Mouse (Mus musculus) liver, embryonic 12.5 days (tissue): ENCODE results near the gene Ncbp3. TPM values are rescaled to one million over a fixed set of nuclear protein-coding genes. Genes with fewer than 3 reads are reported as not detected.

Experiments used
- ATAC-seq: fragments of 200-750 bp; cut with Nextera tagmentation; 2 replicates; pipeline ENCODE4 v1.8.0; 2017; ENCODE audit warnings: moderate number of reproducible peaks, mild to moderate bottlenecking, moderate library complexity
- H3K27ac ChIP-seq: fragments of 300-500 bp; sonication (generic); 2 replicates; pipeline ENCODE4 v1.5.1; 2016; ENCODE audit warnings: mild to moderate bottlenecking
- H3K27me3 ChIP-seq: fragments of 300-500 bp; sonication (generic); replicated peaks from 2 replicates; pipeline ENCODE4 v1.6.1; 2016; ENCODE audit warnings: mild to moderate bottlenecking, moderate library complexity
- H3K36me3 ChIP-seq: fragments of 300-500 bp; sonication (generic); 2 replicates; pipeline ENCODE4 v1.6.1; 2016; ENCODE audit warnings: mild to moderate bottlenecking, moderate library complexity
- H3K4me1 ChIP-seq: fragments of 300-500 bp; sonication (generic); 2 replicates; pipeline ENCODE4 v1.6.1; 2016
- H3K4me2 ChIP-seq: fragments of 300-500 bp; sonication (generic); 2 replicates; pipeline ENCODE4 v1.6.1; 2016; ENCODE audit warnings: mild to moderate bottlenecking, moderate library complexity
- H3K4me3 ChIP-seq: fragments of 300-500 bp; sonication (generic); 2 replicates; pipeline ENCODE4 v1.5.1; 2016; ENCODE audit warnings: mild to moderate bottlenecking, moderate library complexity
- H3K9ac ChIP-seq: fragments of 300-500 bp; sonication (generic); 2 replicates; pipeline ENCODE4 v1.6.1; 2016; ENCODE audit warnings: mild to moderate bottlenecking, moderate library complexity
- H3K9me3 ChIP-seq: fragments of 300-500 bp; sonication (generic); replicated peaks from 2 replicates; pipeline ENCODE4 v1.6.1; 2016; ENCODE audit warnings: mild to moderate bottlenecking, moderate library complexity
- whole genome bisulfite sequencing: fragments of 180-500 bp; shearing (Covaris S2); methylation state at CpG from one replicate; pipeline ENCODE4 v1.1.7; 2016; ENCODE audit not compliant: insufficient replicate concordance; 5-methylcytosine and 5-hydroxymethylcytosine counted together
- polyA plus RNA-seq: library from polyadenylated mRNA; unstranded; fragments of >200 nt; fragmentation: Nextera tagmentation; extraction: Ambion mirVana; gene quantifications from 2 replicates; pipeline ENCODE4 v1.2.1, GENCODE M21; 2016

The Ncbp3 gene
- 7.5 and 7.9 TPM in 2 replicates for polyA plus RNA-seq

DNA sequence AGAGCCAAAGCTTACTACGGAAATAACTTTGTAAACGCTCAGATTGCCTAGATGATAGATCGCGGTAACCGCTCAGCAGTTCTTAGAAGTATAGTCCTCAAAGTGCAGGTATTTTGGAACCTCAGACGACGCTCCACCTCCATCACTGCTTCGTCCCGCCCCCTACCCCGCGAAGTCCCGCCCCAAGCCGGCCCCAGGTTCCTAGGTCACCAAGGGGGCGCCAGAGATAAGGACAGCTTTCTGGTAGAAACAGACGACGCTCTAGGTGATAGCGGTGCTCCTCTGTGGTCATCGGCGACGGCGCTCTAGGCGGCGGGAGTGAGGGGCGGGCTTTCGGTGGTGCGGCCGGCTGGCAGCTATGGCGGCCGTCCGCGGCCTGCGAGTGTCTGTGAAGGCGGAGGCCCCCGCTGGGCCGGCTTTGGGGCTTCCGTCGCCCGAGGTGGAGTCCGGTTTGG is at the start of gene Ncbp3:
TSS of gene Ncbp3 (plus strand) at position 242 of the 455 bp plus-strand sequence.
- Histone ChIP-seq H3K36me3 (peaks cover 28% of the 10 kb centered on the region), H3K9ac (peak within 1 kb of the TSS; percentile 94), H3K27ac (peak within 1 kb of the TSS; percentile 90), H3K4me3 (peak within 1 kb of the TSS; percentile 95), H3K9me3 (no peaks in the 10 kb centered on the region), H3K4me2 (peak within 1 kb of the TSS; percentile 83), H3K4me1 (peaks cover 23% of the 10 kb centered on the region), H3K27me3 (no peaks in the 10 kb centered on the region)
- ATAC-seq: peak; percentile 96
- under 1% methylated on average over 39 of the region's 39 CpGs for WGBS

DNA sequence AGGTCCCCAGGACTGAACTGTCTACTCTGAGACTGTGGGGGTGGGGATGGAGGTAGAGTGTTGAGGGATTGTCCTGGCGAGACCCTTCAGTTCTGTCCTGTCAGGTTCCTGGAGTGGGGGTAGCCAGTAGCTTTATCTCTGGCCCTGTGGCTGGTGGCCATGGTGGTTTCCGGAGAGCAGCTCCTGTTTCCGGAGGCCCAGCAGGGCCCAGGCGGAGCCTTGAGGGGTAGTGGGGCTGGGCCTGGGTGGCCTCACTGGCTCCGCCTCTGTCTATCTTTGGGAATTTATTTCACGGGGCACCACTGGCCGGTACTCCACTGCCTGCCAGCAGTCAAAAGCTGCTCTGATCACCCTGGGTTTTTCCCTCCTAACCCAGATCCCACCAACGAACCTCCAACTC is 48.8 kb upstream of the Ncbp3 start, which contains the start of gene P2rx1:
TSS of gene P2rx1 (plus strand) at position 333 of the 400 bp plus-strand sequence.
- no peaks in the 10 kb centered on the region for H3K9me3 ChIP-seq
- H3K4me3 ChIP-seq: peak within 1 kb of the TSS; percentile 31
- H3K27ac ChIP-seq: peak within 1 kb of the TSS; percentile 28; the same call in 1 of the 2 replicates
- peaks cover 25% of the 10 kb centered on the region for H3K4me1 ChIP-seq
- H3K36me3 ChIP-seq: no peaks in the 10 kb centered on the region
- 13% methylated on average over 8 of the region's 8 CpGs for WGBS
- ATAC-seq: peak; percentile 79
- H3K27me3 ChIP-seq: no peaks in the 10 kb centered on the region
- H3K4me2 ChIP-seq: peak within 1 kb of the TSS; percentile 52
- H3K9ac ChIP-seq: no peak within 1 kb of the TSS

DNA sequence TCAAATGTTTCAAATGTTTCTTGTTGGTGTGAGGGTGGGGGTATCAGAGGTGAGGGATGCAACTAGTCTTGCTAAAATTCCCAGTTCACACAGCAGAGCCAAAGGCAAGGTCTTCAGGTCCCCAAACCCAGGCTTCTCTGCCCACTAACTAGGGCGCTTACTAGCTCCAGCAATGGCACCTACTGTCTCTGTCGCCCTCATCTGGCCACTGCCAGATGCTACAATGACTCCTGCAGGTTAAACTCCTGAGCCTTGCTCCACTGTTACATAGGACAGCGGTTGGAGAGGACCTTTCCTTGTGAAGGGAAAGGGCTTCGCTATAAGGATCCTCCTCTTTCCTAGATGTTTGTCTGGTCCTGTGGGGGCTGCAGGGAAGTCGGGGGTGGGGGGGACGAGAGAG is 46.6 kb upstream of the Ncbp3 start:
- no peak overlapping the region for H3K27ac ChIP-seq
- H3K36me3 ChIP-seq: no peaks in the 10 kb centered on the region
- no peaks in the 10 kb centered on the region for H3K9me3 ChIP-seq
- H3K9ac ChIP-seq: no peak overlapping the region
- H3K4me1 ChIP-seq: peaks cover 23% of the 10 kb centered on the region
- no peaks in the 10 kb centered on the region for H3K27me3 ChIP-seq
- peak overlapping the region; percentile 52 for H3K4me2 ChIP-seq
- ATAC-seq: peak; percentile 48; the same call in 1 of the 2 replicates
- H3K4me3 ChIP-seq: no peak overlapping the region
- 8% methylated on average over 6 of the region's 6 CpGs for WGBS

DNA sequence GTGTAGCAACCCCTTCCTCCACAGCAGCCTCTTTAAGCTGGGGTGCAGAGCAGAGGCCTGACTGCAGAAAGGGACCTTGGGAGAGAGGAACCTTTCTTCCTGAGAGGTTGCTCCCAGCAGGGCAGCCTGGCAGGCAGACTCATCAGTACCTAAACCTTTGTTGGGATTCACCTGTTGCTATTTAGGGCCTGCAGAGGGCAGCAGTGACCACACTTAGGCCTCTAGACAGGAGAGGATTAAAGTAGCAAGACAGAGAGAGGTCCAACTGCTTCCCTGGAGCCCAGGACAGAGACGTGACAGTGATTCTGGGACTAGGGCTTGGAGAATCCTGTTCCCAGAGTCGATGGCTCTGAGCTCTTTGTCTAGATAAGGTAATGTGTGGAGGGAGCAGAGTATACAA is 41.2 kb upstream of the Ncbp3 start:
- Histone ChIP-seq H3K27me3 (no peaks in the 10 kb centered on the region; the same call in 1 of the 2 replicates), H3K9me3 (no peaks in the 10 kb centered on the region), H3K36me3 (no peaks in the 10 kb centered on the region), H3K4me2 (no peak overlapping the region), H3K4me3 (no peak overlapping the region), H3K4me1 (no peaks in the 10 kb centered on the region; the same call in 1 of the 2 replicates), H3K27ac (no peak overlapping the region), H3K9ac (no peak overlapping the region)
- ATAC-seq: no peak; the same call in 1 of the 2 replicates
- WGBS: 18% methylated on average over 2 of the region's 2 CpGs

DNA sequence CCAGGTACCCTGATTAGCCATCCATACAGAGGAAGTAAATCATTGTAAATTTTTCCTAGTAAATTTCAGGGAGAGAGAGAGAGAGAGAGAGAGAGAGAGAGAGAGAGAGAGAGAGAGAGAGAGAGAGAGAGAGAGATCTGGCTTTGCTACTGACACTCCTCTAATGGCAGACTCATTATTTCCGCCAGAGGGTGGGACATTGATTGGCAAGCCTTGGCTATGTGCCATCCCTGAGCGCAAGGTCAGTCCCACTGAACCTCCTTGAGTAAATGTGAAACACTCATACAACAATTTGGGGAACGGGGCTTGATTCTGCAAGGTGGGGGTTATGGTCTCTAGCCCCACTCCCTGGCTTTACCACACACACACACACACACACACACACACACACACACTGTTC is 40.5 kb upstream of the Ncbp3 start:
- H3K9me3 ChIP-seq: no peaks in the 10 kb centered on the region
- H3K4me1 ChIP-seq: no peaks in the 10 kb centered on the region; the same call in 1 of the 2 replicates
- no peak for ATAC-seq
- H3K27ac ChIP-seq: no peak overlapping the region
- H3K4me3 ChIP-seq: no peak overlapping the region
- H3K4me2 ChIP-seq: no peak overlapping the region
- H3K36me3 ChIP-seq: no peaks in the 10 kb centered on the region
- no peaks in the 10 kb centered on the region; the same call in 1 of the 2 replicates for H3K27me3 ChIP-seq
- WGBS: 73% methylated on average over 3 of the region's 3 CpGs
- H3K9ac ChIP-seq: no peak overlapping the region

DNA sequence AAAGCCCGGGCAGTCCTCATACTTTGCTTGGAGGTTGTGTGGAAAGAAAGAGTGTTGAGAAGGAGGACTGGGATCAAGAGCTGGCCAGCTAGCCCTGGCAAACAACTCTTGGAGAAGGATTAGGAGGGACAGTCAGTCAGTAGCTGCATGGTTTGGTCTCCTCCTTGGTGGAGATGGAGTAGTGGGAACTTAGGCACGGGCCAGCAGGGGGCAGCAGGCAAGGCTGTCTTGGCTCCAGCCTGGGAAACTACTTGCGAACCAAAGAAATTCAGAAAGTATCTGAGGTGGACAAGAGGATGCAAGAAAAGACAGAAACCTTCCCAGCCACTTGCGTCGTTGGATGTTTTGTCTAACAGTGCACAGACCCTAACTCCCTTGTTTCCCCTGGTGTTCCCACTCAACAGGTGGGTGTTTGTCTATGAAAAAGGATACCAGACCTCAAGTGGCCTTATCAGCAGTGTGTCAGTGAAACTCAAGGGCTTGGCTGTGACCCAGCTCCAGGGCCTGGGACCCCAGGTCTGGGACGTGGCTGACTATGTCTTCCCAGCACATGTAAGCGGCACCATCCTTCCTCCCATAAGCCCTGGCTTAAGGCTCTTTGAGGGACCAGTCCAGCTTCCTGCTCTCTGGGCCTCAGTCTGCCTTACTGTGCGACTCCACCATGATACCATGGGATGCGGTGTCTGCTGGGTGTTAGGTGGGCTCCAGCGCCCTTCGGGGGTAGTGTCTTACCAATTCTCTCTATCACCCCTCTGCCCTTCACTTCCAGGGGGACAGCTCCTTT is 39.7 kb upstream of the Ncbp3 start:
- Histone ChIP-seq H3K27ac (no peak overlapping the region), H3K36me3 (no peaks in the 10 kb centered on the region), H3K4me3 (no peak overlapping the region), H3K9ac (no peak overlapping the region), H3K4me2 (no peak overlapping the region), H3K4me1 (no peaks in the 10 kb centered on the region; the same call in 1 of the 2 replicates), H3K9me3 (no peaks in the 10 kb centered on the region), H3K27me3 (no peaks in the 10 kb centered on the region; the same call in 1 of the 2 replicates)
- 0 out of 2 replicates have a peak, but pooled peaks have one; percentile 24 for ATAC-seq
- 63% methylated on average over 11 of the region's 11 CpGs for WGBS

DNA sequence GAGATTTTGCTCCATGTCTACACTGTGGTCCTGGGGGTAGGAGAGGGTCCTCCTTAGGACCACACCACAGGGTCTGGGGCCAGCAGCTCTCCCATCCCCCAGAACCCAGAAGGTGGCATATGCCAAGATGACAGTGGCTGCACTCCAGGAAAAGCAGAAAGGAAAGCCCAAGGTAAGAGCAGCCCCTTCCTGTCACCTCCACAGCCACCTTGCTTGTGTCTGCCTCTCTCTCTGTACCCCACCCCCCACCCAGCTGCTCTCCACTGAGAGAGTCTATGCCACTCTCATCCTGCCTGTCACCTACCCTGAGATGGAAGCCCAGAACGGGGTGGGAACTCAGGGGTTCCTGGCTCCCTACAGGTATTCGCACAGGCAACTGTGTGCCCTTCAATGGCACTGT is 38.8 kb upstream of the Ncbp3 start:
- ATAC-seq: no peak
- no peaks in the 10 kb centered on the region for H3K36me3 ChIP-seq
- H3K4me2 ChIP-seq: no peak overlapping the region
- H3K27me3 ChIP-seq: no peaks in the 10 kb centered on the region; the same call in 1 of the 2 replicates
- H3K9ac ChIP-seq: no peak overlapping the region
- WGBS: 78% methylated on average over 2 of the region's 2 CpGs
- H3K9me3 ChIP-seq: no peaks in the 10 kb centered on the region
- no peak overlapping the region for H3K27ac ChIP-seq
- H3K4me3 ChIP-seq: no peak overlapping the region
- H3K4me1 ChIP-seq: no peaks in the 10 kb centered on the region; the same call in 1 of the 2 replicates

DNA sequence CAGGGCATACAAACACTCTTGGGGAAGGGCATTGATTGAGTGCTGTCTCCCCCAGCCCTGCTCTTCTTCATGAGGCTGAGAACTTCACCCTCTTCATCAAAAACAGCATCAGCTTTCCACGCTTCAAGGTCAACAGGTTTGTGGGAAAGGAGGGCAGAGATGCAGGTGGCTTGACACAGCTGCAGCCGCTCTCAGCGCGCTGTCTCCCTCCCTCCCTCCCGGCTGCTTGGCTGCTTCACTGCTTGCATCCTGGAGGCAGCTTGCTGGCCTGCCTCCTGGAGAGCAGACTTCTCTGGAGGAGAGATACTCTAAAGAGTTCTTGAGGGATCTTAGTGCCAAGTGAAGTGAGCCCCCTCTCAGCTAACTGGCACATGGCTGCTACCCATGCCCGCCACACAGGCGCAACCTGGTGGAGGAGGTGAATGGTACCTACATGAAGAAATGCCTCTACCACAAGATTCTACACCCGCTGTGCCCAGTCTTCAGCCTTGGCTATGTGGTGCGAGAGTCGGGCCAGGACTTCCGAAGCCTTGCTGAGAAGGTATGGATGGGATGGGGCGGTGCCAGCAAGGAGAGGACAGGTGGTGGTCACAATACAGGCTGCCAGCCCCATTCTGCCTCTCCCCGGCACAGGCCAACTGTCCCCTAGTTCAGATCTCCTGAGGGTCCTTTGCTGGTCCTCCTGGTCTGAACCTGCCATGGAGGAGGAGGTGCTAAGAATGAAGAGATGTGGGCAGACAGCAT is 37.9 kb upstream of the Ncbp3 start:
- WGBS: 77% methylated on average over 13 of the region's 13 CpGs
- Histone ChIP-seq H3K9ac (no peak overlapping the region), H3K36me3 (no peaks in the 10 kb centered on the region), H3K4me2 (no peak overlapping the region), H3K4me1 (no peaks in the 10 kb centered on the region; the same call in 1 of the 2 replicates), H3K9me3 (no peaks in the 10 kb centered on the region), H3K27me3 (no peaks in the 10 kb centered on the region; the same call in 1 of the 2 replicates), H3K27ac (no peak overlapping the region), H3K4me3 (no peak overlapping the region)
- no peak for ATAC-seq

DNA sequence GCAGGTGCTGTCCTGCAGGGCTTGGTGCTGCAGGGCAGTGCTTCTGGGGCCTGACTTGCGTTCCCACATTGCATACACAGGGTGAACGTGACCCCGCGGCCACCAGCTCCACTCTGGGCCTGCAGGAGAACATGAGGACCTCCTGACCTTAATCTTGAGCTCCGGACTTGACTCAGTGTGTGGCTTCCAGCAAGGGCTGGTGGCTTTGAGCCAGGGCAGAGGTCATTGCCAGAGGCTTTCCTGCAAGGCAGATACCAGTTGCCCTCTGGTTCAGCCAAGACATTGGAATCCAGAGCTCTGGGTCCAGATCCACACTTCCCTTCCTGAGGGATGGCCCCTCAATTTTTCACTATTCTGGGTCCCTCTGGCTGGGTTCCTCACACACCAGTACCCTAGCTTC is 33.6 kb upstream of the Ncbp3 start:
- Histone ChIP-seq H3K9me3 (no peaks in the 10 kb centered on the region), H3K4me2 (no peak overlapping the region), H3K27me3 (peaks cover 23% of the 10 kb centered on the region), H3K4me3 (no peak overlapping the region), H3K9ac (no peak overlapping the region), H3K27ac (no peak overlapping the region), H3K4me1 (peaks cover 9% of the 10 kb centered on the region), H3K36me3 (no peaks in the 10 kb centered on the region)
- ATAC-seq: no peak
- 71% methylated on average over 5 of the region's 5 CpGs for WGBS

DNA sequence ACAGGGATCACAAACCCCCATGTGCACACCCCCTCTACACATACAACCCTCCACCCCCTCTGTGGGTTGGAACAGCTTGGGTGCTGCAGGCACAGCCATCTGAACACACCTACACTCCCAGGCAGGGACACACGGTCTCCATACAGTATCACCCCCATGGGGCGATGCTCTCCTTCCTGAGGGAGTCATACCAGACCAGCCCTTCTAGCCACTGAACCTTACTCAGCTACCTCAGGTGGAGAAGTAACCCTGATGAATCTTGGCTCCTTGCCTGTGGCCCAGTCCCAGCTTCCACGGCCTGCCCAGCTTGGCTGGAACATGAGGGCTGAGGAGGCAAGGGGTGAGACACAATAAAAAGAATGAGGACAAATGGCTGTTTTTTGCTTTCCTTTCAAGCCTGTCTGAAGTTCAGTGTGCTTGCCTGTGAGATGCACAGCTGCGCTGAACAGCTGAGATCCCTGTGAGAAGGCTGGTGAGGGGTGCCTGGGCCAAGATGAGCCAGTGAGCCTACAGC is 32.7 kb upstream of the Ncbp3 start:
- 73% methylated on average over 4 of the region's 4 CpGs for WGBS
- H3K9me3 ChIP-seq: no peaks in the 10 kb centered on the region
- no peak for ATAC-seq

DNA sequence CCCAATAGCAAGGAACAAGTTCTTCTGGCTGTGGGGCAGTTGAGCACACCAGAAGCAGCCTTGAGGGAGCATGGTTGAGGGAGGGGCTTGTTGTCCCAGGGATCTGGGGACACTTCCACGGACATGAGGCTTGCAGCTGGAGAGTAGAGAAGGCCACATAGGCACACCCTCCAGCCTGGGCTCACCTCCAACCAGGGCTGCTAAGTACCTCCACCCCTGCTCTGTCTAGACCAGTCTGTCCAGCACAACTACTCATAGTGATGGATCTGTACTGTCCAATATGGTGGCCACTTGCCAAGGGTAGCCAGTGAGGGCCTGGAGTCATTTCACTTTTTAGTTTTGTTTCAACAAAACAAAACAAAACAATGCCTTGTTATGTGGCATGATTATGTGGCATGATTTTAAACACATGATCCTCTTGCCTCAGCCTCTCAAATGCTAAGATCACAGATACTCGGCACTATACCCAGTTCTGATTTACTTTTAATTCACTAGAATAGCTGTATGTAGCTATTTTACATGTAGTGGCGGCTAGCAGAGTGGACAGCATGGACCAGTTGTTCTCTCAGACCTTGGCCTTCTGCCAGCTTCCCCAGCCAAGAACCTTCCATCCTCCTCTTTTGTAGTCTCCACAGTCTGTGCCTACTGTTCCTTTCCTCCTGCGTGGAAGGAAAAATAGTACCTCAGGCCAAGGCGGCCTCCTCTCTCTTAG is 32.0 kb upstream of the Ncbp3 start:
- Histone ChIP-seq H3K27me3 (peaks cover 39% of the 10 kb centered on the region), H3K27ac (no peak overlapping the region), H3K9ac (no peak overlapping the region), H3K4me1 (peaks cover 18% of the 10 kb centered on the region), H3K9me3 (no peaks in the 10 kb centered on the region), H3K36me3 (no peaks in the 10 kb centered on the region), H3K4me2 (no peak overlapping the region), H3K4me3 (no peak overlapping the region)
- 68% methylated on average over 5 of the region's 5 CpGs for WGBS
- no peak for ATAC-seq

More for the DNA sequence above, 32.7 kb upstream of the Ncbp3 start:
- H3K36me3 ChIP-seq: no peaks in the 10 kb centered on the region
- no peak overlapping the region for H3K27ac ChIP-seq
- peaks cover 18% of the 10 kb centered on the region for H3K4me1 ChIP-seq
- H3K9ac ChIP-seq: no peak overlapping the region
- H3K4me2 ChIP-seq: no peak overlapping the region
- no peak overlapping the region for H3K4me3 ChIP-seq
- peaks cover 32% of the 10 kb centered on the region for H3K27me3 ChIP-seq
